Mouse (Mus musculus): Measurements from ENCODE around the gene Scarf1. TPM values are rescaled to one million over a fixed set of nuclear protein-coding genes. Genes with fewer than 3 reads are reported as not detected.
"Not testable (repeated sequence)": the region's sequence is repeated elsewhere in the genome, so short reads cannot be mapped to it uniquely, and the experiment has no call there.

Gene Scarf1
- total RNA-seq, 1 experiment from 2014 or later: 12.2 TPM

DNA sequence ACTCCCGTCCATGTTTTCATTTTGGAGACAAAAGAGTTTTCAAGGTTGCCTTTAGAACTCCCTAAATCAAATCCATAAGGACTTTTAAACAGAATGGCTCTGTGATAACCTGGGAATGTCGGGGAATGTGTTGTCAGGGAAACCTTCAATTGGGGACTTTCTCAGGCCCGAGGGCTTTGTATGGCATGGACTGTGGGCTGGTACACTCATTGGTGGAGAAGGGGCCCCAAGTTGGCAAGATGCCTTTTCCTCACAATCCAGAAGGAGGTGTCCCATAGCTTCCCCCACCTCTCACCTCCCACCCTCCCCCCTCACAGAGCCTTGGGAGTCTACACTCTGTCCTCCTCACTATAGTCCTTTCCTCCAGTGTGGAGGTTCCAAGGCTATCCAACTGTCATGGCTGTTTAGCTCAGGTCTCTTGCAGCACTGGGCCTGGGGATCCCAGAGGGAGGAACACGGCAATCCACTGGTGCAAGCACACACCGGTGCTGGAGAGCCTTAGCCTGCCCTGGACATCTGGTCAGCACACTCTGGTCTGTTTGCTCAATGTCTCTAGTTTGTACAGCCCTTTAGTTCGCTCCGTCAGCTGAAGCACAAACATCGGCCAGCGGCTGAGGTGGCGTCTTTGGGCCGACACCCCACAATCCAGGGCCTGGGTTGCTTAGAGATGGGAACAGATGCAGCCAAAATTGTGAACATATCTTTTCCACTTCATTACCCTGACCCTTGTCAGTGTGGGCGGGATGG lies 37.0 kb downstream of the Scarf1 start:
- ATAC-seq (replicated peaks in 1 of 2; ENCODE audit: insufficient read depth in 1 of 2, low FRiP score in 2 of 2, low TSS enrichment in 1 of 2, low read depth in 1 of 2, poor library complexity in 2 of 2, severe bottlenecking in 2 of 2): no peak

DNA sequence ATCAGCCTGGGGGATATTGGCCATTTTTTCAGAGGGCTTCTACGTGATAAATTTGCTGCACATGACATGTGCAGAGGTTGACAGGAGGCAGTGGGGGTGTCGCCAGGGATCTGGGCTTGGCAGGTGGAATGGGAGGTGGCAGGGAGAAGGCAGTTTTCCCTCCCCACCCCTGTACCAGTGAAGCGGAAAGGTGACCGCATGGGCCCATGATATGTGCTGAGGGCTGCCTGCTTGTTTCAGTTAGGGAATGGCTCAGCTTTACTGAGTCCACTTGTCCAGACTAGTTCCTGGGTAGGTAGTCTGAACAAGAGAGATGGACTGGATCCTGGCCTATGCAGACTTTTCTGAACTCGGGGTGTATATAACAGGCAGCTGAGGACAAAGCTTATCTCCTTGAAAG lies 38.0 kb downstream of the Scarf1 start:
- no peak for ATAC-seq (replicated peaks in 1 of 2; ENCODE audit: insufficient read depth in 1 of 2, low FRiP score in 2 of 2, low TSS enrichment in 1 of 2, low read depth in 1 of 2, poor library complexity in 2 of 2, severe bottlenecking in 2 of 2)

DNA sequence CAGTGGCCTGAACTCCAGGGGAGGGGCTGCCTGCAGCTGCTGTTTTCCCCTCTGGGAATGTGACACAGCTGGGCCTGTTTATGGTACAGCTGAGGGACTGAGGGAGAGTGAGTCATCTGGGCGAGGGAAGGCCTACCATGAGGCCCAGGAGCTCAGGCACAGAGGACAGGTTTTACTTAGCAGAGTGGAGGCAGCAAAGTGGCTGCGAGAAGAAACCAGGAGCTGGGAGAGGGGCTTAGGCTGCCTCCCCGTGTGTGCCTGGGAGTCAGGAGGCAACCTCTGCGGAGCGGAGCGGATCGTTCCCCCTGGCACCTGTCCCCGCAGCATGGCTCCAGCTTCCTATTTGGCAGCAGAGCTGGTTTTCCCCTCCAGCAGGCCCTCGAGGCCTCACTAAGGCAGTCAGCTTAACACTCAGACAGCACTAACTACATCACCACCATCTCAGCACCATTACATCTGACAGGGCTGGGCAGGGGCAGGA lies 38.7 kb downstream of the Scarf1 start:
- peak in 1 of 2 experiments; percentile 45; a peak in 2 of 4 replicates for ATAC-seq (replicated peaks in 1 of 2; ENCODE audit: insufficient read depth in 1 of 2, low FRiP score in 2 of 2, low TSS enrichment in 1 of 2, low read depth in 1 of 2, poor library complexity in 2 of 2, severe bottlenecking in 2 of 2)

DNA sequence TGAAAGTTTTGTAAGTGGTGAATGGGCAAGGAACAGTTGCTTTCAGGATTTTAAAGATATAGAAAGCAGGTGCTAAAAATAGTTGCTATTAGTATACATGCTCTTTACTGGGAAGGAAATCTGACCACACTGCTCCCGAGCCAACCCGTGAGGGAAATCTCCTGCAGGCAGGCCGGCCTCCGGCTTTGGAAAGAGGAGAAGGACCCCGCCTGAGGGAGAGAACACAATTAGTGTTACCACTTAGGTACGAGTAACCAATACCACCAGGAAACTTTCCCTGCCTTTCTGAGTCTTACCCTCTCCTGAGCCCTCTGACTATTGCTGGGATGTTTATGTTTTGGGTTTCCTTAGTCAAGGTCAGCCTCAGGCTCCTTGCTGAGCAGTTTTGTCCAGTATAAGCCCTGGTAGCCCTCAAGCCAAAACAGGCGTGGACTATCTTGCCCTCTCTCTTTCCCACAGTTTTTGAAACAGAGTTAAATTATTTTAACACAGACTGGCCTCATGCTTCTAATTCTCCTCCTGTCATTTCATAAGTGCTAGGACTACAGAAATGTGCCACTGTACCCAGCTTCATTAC lies 39.7 kb downstream of the Scarf1 start:
- no peak for ATAC-seq (replicated peaks in 1 of 2; ENCODE audit: insufficient read depth in 1 of 2, low FRiP score in 2 of 2, low TSS enrichment in 1 of 2, low read depth in 1 of 2, poor library complexity in 2 of 2, severe bottlenecking in 2 of 2)

DNA sequence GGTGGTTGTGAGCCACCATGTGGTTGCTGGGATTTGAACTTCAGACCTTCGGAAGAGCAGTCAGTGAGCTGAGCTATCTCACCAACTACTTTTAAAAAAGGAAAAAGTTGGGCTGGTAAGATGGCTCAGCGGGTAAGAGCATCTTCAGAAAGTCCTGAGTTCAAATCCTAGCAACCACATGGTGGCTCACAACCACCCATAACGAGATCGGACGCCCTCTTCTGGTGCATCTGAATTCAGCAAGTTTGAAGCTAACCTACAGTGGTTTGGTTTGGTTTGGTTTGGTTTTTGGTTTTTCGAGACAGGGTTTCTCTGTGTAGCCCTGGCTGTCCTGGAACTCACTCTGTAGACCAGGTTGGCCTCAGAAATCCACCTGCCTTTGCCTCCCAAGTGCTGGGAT lies 42.7 kb downstream of the Scarf1 start:
- ATAC-seq (replicated peaks in 1 of 2; ENCODE audit: insufficient read depth in 1 of 2, low FRiP score in 2 of 2, low TSS enrichment in 1 of 2, low read depth in 1 of 2, poor library complexity in 2 of 2, severe bottlenecking in 2 of 2): not testable (repeated sequence)

DNA sequence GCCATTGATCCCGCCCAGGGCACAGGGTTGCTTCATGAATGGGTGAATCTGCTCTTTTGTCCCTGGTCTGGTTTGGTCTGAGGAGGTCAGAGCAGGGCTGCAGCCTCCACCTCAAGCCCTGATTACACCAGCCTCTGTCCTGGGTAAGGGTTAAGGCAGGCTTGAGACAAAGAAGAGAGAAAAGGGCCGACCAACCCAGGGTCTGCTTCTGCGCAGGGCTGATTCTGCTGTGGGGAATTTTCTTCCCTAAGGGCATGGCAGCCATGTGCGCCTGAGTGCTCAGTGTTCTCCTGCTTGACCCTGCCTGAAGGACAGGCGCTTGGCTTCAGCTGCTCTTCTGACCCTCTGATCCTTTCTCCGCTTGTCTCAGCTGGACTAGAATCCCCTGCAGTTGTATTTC lies 43.8 kb downstream of the Scarf1 start:
- ATAC-seq (replicated peaks in 1 of 2; ENCODE audit: insufficient read depth in 1 of 2, low FRiP score in 2 of 2, low TSS enrichment in 1 of 2, low read depth in 1 of 2, poor library complexity in 2 of 2, severe bottlenecking in 2 of 2): no peak

DNA sequence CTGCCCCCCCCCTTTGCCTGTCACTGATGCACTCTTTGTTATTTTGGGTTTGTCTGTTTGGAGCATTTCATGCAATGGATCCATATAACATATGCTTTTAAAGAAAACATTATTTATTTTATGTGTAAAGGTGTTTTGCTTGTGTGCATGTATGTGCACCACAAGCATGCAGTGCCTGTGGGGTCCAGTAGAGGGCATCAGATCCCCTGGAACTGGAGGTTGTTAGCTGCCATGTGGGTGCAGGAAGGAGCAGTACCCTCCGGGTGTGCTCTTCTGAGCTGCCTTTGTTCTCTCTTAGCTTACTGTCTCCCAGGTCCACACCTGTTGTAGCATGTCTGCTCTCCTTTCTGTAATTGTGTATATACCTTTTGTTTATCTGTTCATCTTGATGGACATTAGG lies 44.8 kb downstream of the Scarf1 start:
- no peak for ATAC-seq (replicated peaks in 1 of 2; ENCODE audit: insufficient read depth in 1 of 2, low FRiP score in 2 of 2, low TSS enrichment in 1 of 2, low read depth in 1 of 2, poor library complexity in 2 of 2, severe bottlenecking in 2 of 2)

DNA sequence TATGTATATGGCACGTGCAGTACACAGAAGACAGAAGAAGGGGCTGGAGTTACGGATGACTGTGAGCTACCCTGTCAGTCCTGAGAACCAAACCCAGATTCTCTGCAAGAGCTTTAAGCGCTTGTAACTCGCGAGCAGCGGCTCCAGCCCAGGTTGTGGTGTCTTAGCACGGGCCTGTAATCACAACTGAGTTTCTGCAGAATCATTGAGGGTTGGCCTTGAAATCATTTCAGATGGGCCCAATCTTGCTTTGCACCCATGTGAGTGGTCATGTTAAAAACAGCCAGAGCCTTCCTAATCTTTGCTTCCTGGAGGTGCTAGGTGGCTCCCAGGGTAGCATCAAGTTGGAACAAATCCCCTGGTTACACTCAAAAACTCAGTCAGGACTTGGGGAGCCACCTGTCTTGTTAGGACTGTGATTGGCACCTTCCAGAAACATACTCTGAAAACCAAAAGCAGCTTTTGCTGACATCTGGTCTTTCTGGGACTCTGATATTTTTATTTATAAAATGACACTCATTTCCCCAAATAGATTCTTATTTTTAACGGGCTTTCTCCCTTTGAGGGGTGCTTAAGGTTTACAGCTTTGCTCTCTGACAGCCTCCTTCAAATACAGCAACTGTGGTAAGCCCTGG lies 46.6 kb downstream of the Scarf1 start:
- ATAC-seq (replicated peaks in 1 of 2; ENCODE audit: insufficient read depth in 1 of 2, low FRiP score in 2 of 2, low TSS enrichment in 1 of 2, low read depth in 1 of 2, poor library complexity in 2 of 2, severe bottlenecking in 2 of 2): peak in 1 of 2 experiments; percentile 47; a peak in 1 of 4 replicates

DNA sequence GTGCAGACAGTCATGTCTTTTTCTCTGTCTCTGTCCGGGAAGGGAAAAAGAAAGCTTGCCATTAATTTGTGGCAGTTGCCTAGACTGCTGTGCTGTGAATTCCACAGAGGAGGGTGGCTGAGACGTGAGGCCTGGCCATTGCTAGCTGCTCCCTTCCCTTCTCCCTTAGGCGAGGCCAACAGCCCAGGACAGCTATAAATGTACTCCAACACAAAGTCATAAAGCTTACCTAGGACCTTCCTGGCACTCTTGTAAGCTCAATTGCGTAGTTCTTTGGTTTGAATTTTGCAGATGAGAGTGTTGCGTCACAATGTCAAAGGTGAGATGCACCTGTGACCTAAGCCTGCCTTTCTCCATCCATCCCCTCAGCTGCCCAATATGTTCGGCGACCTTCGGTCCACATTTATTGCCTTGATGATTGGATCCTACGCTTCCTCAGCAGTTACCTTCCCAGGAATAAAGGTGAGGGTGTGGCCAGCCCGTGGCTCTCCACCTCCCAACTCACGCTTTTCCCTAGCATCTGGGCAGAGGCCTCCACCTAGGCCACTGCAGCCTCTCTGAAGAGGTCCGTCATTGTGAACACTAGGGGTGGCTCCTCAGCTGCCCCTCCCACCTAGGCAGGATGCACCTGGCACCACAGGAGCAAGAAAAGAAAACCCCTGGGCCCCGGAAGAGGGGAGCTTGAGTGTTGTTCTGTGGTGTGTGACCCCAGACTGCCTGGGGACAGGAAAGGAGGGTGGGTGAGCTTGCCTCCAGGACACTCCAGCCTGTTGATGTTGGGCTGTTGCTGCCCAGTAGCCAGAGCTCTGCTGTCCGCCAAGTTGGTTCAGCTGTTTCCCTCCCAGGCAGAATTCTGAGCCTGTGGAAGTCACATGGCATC lies 47.4 kb downstream of the Scarf1 start:
- peak; percentile 61 to 74 for ATAC-seq (replicated peaks in 1 of 2; ENCODE audit: insufficient read depth in 1 of 2, low FRiP score in 2 of 2, low TSS enrichment in 1 of 2, low read depth in 1 of 2, poor library complexity in 2 of 2, severe bottlenecking in 2 of 2)

DNA sequence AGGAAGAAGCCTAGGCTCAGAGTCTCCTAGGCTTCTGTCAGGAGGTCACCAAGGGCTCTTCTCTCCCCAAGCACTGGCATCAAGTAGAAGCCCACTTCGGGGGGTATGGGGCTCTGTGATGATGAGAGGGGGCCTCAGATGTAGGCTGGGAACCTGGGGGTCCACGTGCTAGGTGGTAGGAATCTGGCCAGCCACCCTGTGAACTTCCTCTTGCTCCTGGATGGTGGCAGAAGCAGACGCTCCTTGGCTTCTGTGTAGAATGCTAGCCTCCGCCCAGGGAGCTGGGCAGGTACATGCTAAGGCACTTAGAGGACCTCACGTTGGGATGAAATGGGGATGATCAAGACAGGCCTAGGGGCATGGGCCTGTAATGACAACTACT lies 48.1 kb downstream of the Scarf1 start:
- no peak for ATAC-seq (replicated peaks in 1 of 2; ENCODE audit: insufficient read depth in 1 of 2, low FRiP score in 2 of 2, low TSS enrichment in 1 of 2, low read depth in 1 of 2, poor library complexity in 2 of 2, severe bottlenecking in 2 of 2)

DNA sequence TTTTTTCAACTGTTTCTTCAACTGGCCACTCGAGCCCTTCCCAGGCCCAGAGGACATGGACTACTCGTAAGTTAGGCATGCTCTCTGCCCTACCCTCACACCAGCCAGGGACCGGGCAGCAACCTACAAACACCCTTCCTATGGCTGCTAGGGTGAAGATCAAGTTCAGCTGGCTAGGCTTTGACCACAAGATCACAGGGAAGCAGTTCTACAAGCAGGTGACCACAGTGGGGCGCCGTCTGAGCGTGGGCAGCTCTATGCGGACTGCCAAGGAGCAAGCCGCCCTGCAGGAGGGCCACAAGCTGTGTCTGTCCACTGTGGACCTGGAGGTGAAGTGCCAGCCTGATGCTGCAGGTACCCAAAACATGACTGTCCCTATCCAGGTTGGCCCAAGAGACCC lies 49.5 kb downstream of the Scarf1 start:
- no peak for ATAC-seq (replicated peaks in 1 of 2; ENCODE audit: insufficient read depth in 1 of 2, low FRiP score in 2 of 2, low TSS enrichment in 1 of 2, low read depth in 1 of 2, poor library complexity in 2 of 2, severe bottlenecking in 2 of 2)

DNA sequence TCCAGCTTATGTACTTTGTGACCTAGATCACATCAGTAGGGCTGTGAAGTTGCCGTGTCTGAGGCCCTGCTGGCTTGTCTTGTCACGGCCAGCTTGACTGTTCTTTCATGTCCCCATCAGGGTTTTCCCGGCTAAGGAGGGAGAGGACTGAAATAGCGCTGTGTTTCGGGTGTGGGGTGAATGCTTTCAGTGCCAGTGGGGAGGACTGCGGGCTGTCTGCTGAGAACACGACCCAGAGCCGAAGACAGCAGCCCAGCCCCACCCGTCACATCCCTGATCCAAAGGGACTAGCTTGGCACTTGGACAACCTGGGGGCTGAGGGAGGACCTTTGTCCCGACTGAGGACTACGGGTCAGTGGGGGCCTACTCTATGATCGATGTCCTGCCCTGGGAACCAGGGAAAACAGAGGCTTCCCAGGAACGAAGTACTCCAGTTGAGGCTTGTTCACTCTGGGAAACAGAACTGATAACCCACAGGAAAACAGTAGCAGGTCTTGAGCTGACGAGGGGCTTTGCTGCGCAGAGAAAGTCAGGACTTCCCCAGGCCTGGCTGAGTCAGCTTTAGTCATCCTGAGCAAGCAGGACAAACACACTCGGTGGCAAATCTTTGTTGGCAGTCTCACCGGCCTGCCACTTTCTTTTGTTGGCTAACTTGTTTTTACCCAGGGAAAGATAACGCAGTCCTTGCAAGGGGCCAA lies 50.7 kb downstream of the Scarf1 start:
- no peak for ATAC-seq (replicated peaks in 1 of 2; ENCODE audit: insufficient read depth in 1 of 2, low FRiP score in 2 of 2, low TSS enrichment in 1 of 2, low read depth in 1 of 2, poor library complexity in 2 of 2, severe bottlenecking in 2 of 2)

DNA sequence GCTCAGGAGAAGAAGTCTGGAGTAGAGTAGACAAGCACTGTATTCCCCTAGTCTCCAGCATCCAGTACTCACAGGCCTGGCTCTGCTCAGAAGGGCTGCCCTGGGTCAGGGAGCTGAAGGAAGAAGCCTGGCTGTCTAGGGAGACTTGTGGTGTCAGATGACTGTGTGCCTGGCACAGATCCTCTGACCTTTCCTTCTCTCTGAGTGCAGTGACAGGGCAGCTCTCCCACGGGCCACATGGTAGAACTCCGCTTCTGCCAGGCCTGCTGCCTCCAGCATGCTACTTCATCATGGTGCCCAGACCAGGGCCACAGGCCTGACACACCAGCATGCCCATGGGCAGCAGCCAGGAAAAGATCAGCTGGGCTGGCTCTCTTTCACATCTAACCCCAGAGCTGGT lies 52.5 kb downstream of the Scarf1 start:
- no peak for ATAC-seq (replicated peaks in 1 of 2; ENCODE audit: insufficient read depth in 1 of 2, low FRiP score in 2 of 2, low TSS enrichment in 1 of 2, low read depth in 1 of 2, poor library complexity in 2 of 2, severe bottlenecking in 2 of 2)

DNA sequence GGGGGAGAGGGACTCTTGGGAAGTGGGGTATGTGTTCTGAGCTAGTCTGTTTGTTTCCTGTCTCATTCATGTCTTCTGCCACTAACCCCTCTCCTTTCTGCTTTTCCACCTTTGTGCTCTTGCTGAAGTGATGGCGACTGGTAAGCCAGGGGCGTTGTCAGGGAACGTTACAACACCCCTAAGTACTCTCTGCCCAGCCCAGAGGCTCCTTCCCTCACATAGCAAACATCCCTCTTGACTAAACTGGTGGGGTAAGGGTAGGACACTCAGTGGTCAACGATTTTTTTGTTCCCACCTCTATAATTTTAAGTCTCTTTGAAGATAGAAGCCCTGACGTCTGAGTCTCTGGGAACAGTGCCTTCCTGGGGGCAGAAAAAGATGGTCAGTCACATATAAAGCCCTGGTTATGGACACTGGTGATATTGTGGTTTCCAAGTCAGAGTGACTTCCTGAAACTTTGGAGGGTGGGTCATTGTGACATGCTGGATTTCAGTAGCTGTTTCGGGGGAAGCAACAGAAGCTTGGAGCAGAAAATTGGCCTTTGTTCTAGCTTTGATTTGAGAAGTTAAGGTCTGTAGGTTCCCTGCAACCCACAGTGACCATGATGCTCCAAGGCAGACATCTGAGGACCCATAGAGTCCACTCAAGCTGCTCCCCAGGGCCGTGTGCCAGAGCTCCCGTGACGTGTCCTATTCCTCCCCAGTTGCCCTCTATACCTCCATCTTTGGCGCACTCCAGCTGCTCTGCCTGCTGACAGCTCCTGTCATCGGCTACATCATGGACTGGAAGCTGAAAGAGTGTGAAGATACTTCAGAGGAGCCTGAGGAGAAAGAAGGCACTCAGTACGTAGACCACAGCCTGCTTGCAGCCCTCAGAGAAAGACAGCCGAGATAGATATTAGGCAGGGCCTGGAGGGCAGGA lies 53.2 kb downstream of the Scarf1 start:
- ATAC-seq (replicated peaks in 1 of 2; ENCODE audit: insufficient read depth in 1 of 2, low FRiP score in 2 of 2, low TSS enrichment in 1 of 2, low read depth in 1 of 2, poor library complexity in 2 of 2, severe bottlenecking in 2 of 2): no peak

DNA sequence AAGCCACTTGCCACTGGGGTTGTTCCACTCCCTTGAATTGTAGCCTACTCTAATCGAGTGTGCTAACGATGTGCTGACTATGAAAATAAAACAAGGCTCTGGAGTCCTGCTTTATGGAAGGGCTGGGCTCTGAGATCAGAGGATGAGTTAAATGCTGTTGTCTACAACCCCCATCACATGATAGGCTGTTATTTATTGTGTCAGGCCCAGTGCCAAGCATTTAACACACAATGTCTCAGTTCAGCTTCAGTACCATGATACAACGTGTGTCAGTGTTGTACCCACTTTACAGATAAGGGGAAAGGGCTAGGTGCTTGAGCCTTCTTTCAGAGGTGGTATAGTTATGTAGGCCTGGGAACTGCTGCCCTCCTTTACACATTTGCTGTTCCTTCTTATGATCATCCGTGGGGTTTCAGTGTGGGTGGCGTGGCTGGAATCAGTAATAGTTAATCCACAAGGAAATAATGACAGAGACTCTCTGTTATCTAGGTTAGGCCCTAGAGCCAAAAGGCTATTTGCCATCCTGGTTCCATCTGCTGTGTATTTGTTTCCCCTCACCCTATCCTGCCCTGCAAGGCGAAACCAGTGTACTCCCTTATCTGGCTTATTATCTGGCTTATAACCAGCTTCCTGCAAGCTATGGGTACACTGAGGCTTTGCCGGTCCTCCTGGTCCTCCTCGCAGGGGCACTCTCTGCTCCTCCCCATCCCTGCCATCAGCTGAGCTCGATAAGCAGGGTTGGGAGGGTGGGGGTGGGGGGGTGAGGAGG lies 54.2 kb downstream of the Scarf1 start:
- no peak for ATAC-seq (replicated peaks in 1 of 2; ENCODE audit: insufficient read depth in 1 of 2, low FRiP score in 2 of 2, low TSS enrichment in 1 of 2, low read depth in 1 of 2, poor library complexity in 2 of 2, severe bottlenecking in 2 of 2)

DNA sequence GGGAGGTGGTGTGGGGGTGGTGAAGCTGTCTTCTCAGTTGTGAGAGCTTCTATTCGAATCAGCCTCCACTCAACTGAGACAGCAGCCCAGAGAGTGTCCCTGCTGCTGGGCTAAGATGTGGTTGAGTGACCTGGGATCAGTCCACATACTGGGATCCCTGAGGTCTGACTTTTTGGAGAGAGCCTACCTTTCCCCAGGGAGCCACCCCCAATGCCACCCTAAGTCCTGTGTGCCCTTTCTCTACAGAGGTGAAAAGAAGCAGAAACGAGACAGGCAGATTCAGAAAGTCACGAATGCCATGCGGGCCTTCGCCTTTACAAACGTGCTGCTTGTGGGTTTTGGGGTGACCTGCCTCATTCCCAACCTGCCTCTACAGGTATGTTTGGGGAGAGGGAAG lies 54.8 kb downstream of the Scarf1 start:
- ATAC-seq (replicated peaks in 1 of 2; ENCODE audit: insufficient read depth in 1 of 2, low FRiP score in 2 of 2, low TSS enrichment in 1 of 2, low read depth in 1 of 2, poor library complexity in 2 of 2, severe bottlenecking in 2 of 2): no peak
